Comparison of ENCODE assay signal across 25 mouse cellular contexts in the genomic region with DNA sequence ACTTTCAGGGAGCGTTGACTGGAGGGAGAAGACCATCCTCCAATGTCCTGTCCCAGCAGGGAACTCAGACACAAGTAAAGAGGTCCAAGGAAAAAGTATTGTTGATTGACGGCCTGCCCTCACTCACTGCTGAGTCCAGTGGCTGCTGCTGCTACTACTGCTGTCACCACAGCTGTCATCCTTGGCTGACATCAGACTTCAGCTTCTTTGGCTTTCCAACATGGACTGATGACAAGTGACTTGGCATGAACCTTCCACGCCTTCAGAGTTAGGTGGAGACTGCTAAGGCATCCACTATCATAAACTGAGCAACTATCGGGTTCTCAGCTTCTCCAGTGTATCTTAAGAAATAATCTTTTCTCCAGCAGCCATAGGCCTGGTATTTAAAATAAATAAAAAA.
DNase-seq lines count a peak whose midpoint lies in the region; ATAC-seq and TF ChIP-seq lines count a peak whose summit lies in the region.
"Had no signal": no experiment of that assay in that cellular context is flagged by ENCODE, and none has a peak within 500 bp of the region (broad histone marks: within the 10 kb centered on the region; RNA-seq: fewer than 3 reads in every experiment).

No protein-coding gene starts in this region.

- no peak for TF ChIP-seq CTCF in liver, postnatal 0 days (IDR thresholded peaks at IDR 0.05; ENCODE audit: low read depth)

- H3K27me3 ChIP-seq in heart, embryonic 10.5 days (ENCODE audit: insufficient read depth, poor library complexity, severe bottlenecking), result no peaks in the 10 kb centered on the region
- no peaks in the 10 kb centered on the region for H3K27me3 ChIP-seq in liver, postnatal 0 days (ENCODE audit: insufficient read depth, low read length)
- H3K27me3 ChIP-seq: forebrain, embryonic 13.5 days; kidney, embryonic 15.5 days; limb, embryonic 13.5 days; neural tube, embryonic 15.5 days had no signal

- no peaks in the 10 kb centered on the region for H3K4me1 ChIP-seq in heart, embryonic 10.5 days
- H3K4me1 ChIP-seq in liver, postnatal 0 days (ENCODE audit: insufficient read depth), result no peaks in the 10 kb centered on the region

- 68% methylated on average over 4 of the region's 4 CpGs for WGBS in heart, embryonic 10.5 days
- 71% methylated on average over 4 of the region's 4 CpGs for WGBS in liver, postnatal 0 days (ENCODE audit: insufficient replicate concordance)

- no peak overlapping the region for H3K9ac ChIP-seq in liver, postnatal 0 days (replicated peaks)
- H3K9ac ChIP-seq: forebrain, embryonic 13.5 days; kidney, embryonic 15.5 days; limb, embryonic 13.5 days; neural tube, embryonic 15.5 days had no signal

- no peak for ATAC-seq in liver, postnatal 0 days
- ATAC-seq: forebrain, embryonic 13.5 days; hindbrain, embryonic 16.5 days had no signal

- H3K36me3 ChIP-seq in heart, embryonic 10.5 days, result no peaks in the 10 kb centered on the region
- H3K36me3 ChIP-seq in liver, postnatal 0 days (replicated peaks; ENCODE audit: insufficient read depth, low read length), result no peaks in the 10 kb centered on the region
- H3K36me3 ChIP-seq: G1E; kidney, embryonic 15.5 days; limb, embryonic 13.5 days; neural tube, embryonic 15.5 days had no signal

- no peak overlapping the region for H3K4me3 ChIP-seq in heart, embryonic 10.5 days
- H3K4me3 ChIP-seq in liver, postnatal 0 days (ENCODE audit: low read depth, low read length), result no peak overlapping the region
- H3K4me3 ChIP-seq: forebrain, embryonic 13.5 days; kidney, embryonic 15.5 days; limb, embryonic 13.5 days; neural tube, embryonic 15.5 days had no signal

- H3K9me3 ChIP-seq in heart, embryonic 10.5 days, result no peaks in the 10 kb centered on the region
- no peaks in the 10 kb centered on the region for H3K9me3 ChIP-seq in liver, postnatal 0 days (ENCODE audit: low read length)
- H3K9me3 ChIP-seq: forebrain, embryonic 13.5 days; kidney, embryonic 15.5 days; limb, embryonic 13.5 days; neural tube, embryonic 15.5 days had no signal

- H3K4me2 ChIP-seq in liver, postnatal 0 days (ENCODE audit: low read depth, low read length), result no peak overlapping the region
- H3K4me2 ChIP-seq: forebrain, embryonic 13.5 days; kidney, embryonic 15.5 days; limb, embryonic 13.5 days; liver, embryonic 11.5 days; neural tube, embryonic 15.5 days had no signal

- DNase-seq in cerebellum, postnatal 14 days, result peak; percentile 14 to 31
- DNase-seq in cerebellum, adult 11-12 months, result no peak
- DNase-seq in heart, adult 18-20 months, result peak; percentile 9 to 34
- no peak for DNase-seq in heart, embryonic 10.5 days (ENCODE audit: low spot score)
- peak; percentile 24 for DNase-seq in lung, postnatal 10 days
- DNase-seq in lung, postnatal 25 days (ENCODE audit: low spot score), result no peak
- DNase-seq in skeletal muscle tissue, adult 2 months (ENCODE audit: low read depth, low spot score), result peak; percentile 44
- DNase-seq in liver, postnatal 0 days, result no peak
- DNase-seq: adrenal gland, postnatal 14 days; cerebellum, adult 18-20 months; cerebellum, postnatal 36 days; kidney, adult 18-20 months; kidney, postnatal 25 days; midbrain, embryonic 14.5 days; retina, postnatal 1 day; right cerebral cortex, postnatal 14 days; thymus, postnatal 14 days had no signal

- no peak overlapping the region for H3K27ac ChIP-seq in heart, embryonic 10.5 days
- no peak overlapping the region for H3K27ac ChIP-seq in liver, postnatal 0 days (ENCODE audit: low read depth)
- H3K27ac ChIP-seq: forebrain, embryonic 13.5 days; kidney, embryonic 15.5 days; limb, embryonic 13.5 days; macrophage; neural tube, embryonic 15.5 days had no signal

- no peak for TF ChIP-seq EP300 in liver, postnatal 0 days (IDR thresholded peaks at IDR 0.05; ENCODE audit: low read depth)

Comparison
In these comparisons a context has a peak if more than half of its experiments do, and no peak if none do; other contexts are left out.
1. DNase-seq: peak in cerebellum, postnatal 14 days (2 of 2), heart, adult 18-20 months (2 of 2), lung, postnatal 10 days (single experiment) and skeletal muscle tissue, adult 2 months (single experiment); none in cerebellum, adult 11-12 months (single experiment), heart, embryonic 10.5 days (single experiment), lung, postnatal 25 days (single experiment) and liver, postnatal 0 days (single experiment).